Mouse (Mus musculus) small intestine, adult 2 months (tissue): ENCODE results near the gene Pygm. TPM values are rescaled to one million over a fixed set of nuclear protein-coding genes. Genes with fewer than 3 reads are reported as not detected.

Source experiments
- H3K27ac ChIP-seq: fragments of 200-500 bp; 2 replicates; pipeline ENCODE4 v1.5.1; 2012; ENCODE audit warnings: low read depth, low read length, control low read depth, inconsistent platforms; ENCODE audit not compliant: insufficient read depth
- H3K27me3 ChIP-seq: fragments of 200-500 bp; 2 replicates; pipeline ENCODE4 v1.6.1; 2012; ENCODE audit warnings: mild to moderate bottlenecking, moderate library complexity, low read length, inconsistent platforms; ENCODE audit not compliant: control insufficient read depth, insufficient read depth
- H3K36me3 ChIP-seq: fragments of 200-500 bp; 2 replicates; pipeline ENCODE4 v1.6.1; 2012; ENCODE audit warnings: mild to moderate bottlenecking, low read length, control low read depth, inconsistent platforms; ENCODE audit not compliant: control insufficient read depth, insufficient read depth
- H3K4me1 ChIP-seq: fragments of 200-500 bp; 2 replicates; pipeline ENCODE4 v1.6.1; 2012; ENCODE audit warnings: low read length, inconsistent platforms, mixed read lengths; ENCODE audit not compliant: control insufficient read depth, insufficient read depth, insufficient read length
- H3K4me3 ChIP-seq: fragments of 200-500 bp; 2 replicates; pipeline ENCODE4 v1.5.1; 2012; ENCODE audit warnings: low read depth, mild to moderate bottlenecking, control low read depth, inconsistent platforms, low read length, moderate library complexity
- CTCF ChIP-seq: fragments of 200-500 bp; IDR thresholded peaks from 2 replicates; pipeline ENCODE4 v1.5.1; 2012; ENCODE audit warnings: low read depth, mild to moderate bottlenecking, control low read depth, inconsistent platforms, low read length, moderate library complexity, mixed read lengths; ENCODE audit not compliant: insufficient replicate concordance, insufficient read length; ENCODE audit errors: extremely low read depth
- POLR2A ChIP-seq: fragments of 200-500 bp; IDR thresholded peaks from 2 replicates; pipeline ENCODE4 v1.6.1; 2012; ENCODE audit warnings: low read depth, mild to moderate bottlenecking, control low read depth, inconsistent platforms, low read length, moderate library complexity
- WGBS: fragments of 180-500 bp; shearing (Covaris S2); methylation state at CpG from one replicate; pipeline ENCODE4 v1.1.7; 2018; 5-methylcytosine and 5-hydroxymethylcytosine counted together
- polyA plus RNA-seq: library from polyadenylated mRNA; depleted of rRNA; stranded (reverse); fragments of >200 nt; gene quantifications from 2 replicates; pipeline ENCODE4 v1.2.3, GENCODE M21; 2012

The Pygm gene
- polyA plus RNA-seq, 1 experiment, result 3.2 TPM

- WGBS, result 86% methylated on average over 5 of the region's 5 CpGs
- H3K27ac ChIP-seq, result no peak overlapping the region
- no peaks in the 10 kb centered on the region for H3K36me3 ChIP-seq
- H3K4me1 ChIP-seq, result peaks cover 6% of the 10 kb centered on the region; the same call in 1 of the 2 replicates
- no peak overlapping the region for H3K4me3 ChIP-seq
- TF ChIP-seq POLR2A (no peak), CTCF (no peak)
- no peaks in the 10 kb centered on the region for H3K27me3 ChIP-seq
Observed at GRCm38 (mm10) chr19:6409936-6410335, 25.7 kb downstream of the Pygm start.

- no peaks in the 10 kb centered on the region for H3K36me3 ChIP-seq
- no peaks in the 10 kb centered on the region for H3K27me3 ChIP-seq
- 53% methylated on average over 14 of the region's 14 CpGs for WGBS
- no peak overlapping the region for H3K4me3 ChIP-seq
- H3K4me1 ChIP-seq, result no peaks in the 10 kb centered on the region
- TF ChIP-seq CTCF (no peak), POLR2A (no peak)
- no peak overlapping the region for H3K27ac ChIP-seq
Observed at GRCm38 (mm10) chr19:6412798-6413197, 28.6 kb downstream of the Pygm start.

- WGBS, result 59% methylated on average over 6 of the region's 6 CpGs
- no peak overlapping the region for H3K27ac ChIP-seq
- H3K27me3 ChIP-seq, result peaks cover 10% of the 10 kb centered on the region
- no peak overlapping the region for H3K4me3 ChIP-seq
- no peaks in the 10 kb centered on the region for H3K36me3 ChIP-seq
- H3K4me1 ChIP-seq, result no peaks in the 10 kb centered on the region; the same call in 1 of the 2 replicates
- TF ChIP-seq POLR2A, result no peak
Observed at GRCm38 (mm10) chr19:6415454-6415853, 31.3 kb downstream of the Pygm start.

GRCm38 (mm10) chr19:6416124-6416770 lies 32.0 kb downstream of the Pygm start:
- Histone ChIP-seq H3K4me1 (no peaks in the 10 kb centered on the region; the same call in 1 of the 2 replicates), H3K36me3 (no peaks in the 10 kb centered on the region), H3K27ac (no peak overlapping the region), H3K4me3 (no peak overlapping the region), H3K27me3 (peaks cover 10% of the 10 kb centered on the region)
- TF ChIP-seq POLR2A (no peak), CTCF (no peak)
- 39% methylated on average over 9 of the region's 9 CpGs for WGBS

GRCm38 (mm10) chr19:6416894-6417761 lies 32.9 kb downstream of the Pygm start:
- H3K36me3 ChIP-seq, result no peaks in the 10 kb centered on the region
- H3K4me3 ChIP-seq, result no peak overlapping the region
- 48% methylated on average over 12 of the region's 12 CpGs for WGBS
- no peak overlapping the region for H3K27ac ChIP-seq
- H3K4me1 ChIP-seq, result no peaks in the 10 kb centered on the region; the same call in 1 of the 2 replicates
- no peak for TF ChIP-seq CTCF
- no peak for TF ChIP-seq POLR2A
- peaks cover 10% of the 10 kb centered on the region for H3K27me3 ChIP-seq

- no peaks in the 10 kb centered on the region for H3K36me3 ChIP-seq
- H3K27me3 ChIP-seq, result peaks cover 10% of the 10 kb centered on the region
- no peaks in the 10 kb centered on the region; the same call in 1 of the 2 replicates for H3K4me1 ChIP-seq
- WGBS, result 2% methylated on average over 46 of the region's 46 CpGs
- TF ChIP-seq CTCF (peak; percentile 83), POLR2A (no peak)
- peak within 1 kb of the TSS; percentile 65 for H3K4me3 ChIP-seq
- no peak within 1 kb of the TSS for H3K27ac ChIP-seq
Observed at GRCm38 (mm10) chr19:6418233-6418879, 34.2 kb downstream of the Pygm start, which contains the start of gene Nrxn2. Gene Nrxn2 (plus strand): TSS chr19:6418731.
